Mouse (Mus musculus) layer of hippocampus, adult 6 months (tissue): ENCODE data around the gene Sipa1l3. TPM values are rescaled to one million over a fixed set of nuclear protein-coding genes. Genes with fewer than 3 reads are reported as not detected.

ENCODE experiments used
- long read RNA-seq, 2 experiments: library from polyadenylated mRNA; unstranded; transcript quantifications; one replicate each; pipeline ENCODE4 v2.0.0; 2019 to 2020
- polyA plus RNA-seq: library from polyadenylated mRNA; unstranded; fragments of <200 nt; fragmentation: Nextera tagmentation; gene quantifications from 2 replicates; pipeline ENCODE4 v1.2.3, GENCODE M21; 2021

Sipa1l3 gene
- polyA plus RNA-seq, result 38.4 and 41.6 TPM in 2 replicates
- long read RNA-seq, experiment 1, partial matches to known transcripts, result 1 of 4 reads
- long read RNA-seq, experiment 1, other reads (novel, unspliced or antisense), result 3 of 4 reads
- long read RNA-seq, experiment 2, partial matches to known transcripts, result 1 of 11 reads
- long read RNA-seq, experiment 2, other reads (novel, unspliced or antisense), result 10 of 11 reads

DNA sequence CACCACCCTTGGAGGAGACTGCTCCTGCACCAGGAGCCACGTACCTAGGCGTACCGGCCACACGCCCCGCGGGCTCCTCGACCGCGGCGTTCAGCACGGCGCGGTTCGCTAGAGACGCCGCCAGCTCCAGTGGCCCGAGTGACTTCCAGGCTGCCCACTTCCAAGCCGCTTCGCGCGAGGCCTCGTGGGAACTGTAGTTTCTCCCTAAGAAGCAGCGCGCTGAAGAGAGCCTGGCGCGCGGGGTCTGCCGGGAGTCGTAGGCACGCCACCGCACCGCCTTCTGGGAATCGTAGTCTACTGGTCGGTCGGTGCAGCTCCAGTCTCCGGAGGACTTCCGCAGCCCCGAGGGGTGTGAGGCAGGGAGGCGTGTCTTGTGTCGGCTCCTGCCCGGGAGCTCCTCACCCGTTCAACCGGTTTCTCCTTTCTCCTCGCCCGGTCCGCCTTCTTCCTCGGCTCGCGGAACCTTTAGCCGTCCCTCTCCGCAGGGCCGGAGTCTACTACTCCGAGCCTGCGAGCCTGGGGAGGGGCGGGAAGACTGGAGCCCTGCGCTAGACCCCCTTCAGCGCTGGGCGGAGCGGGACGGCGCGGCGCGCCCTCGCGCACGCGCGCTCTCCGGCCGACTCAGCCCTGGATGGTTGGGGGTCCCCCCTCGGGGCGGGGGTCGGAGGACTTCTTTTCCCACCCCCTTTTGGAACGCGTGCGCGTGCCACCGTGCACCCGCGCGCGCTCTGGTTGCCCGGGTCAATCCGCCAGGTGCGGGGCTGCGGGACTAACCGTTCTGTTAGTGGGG lies at the start of gene Sipa1l3:
Sipa1l3 (minus strand) TSS at position 221 of the 790 bp plus-strand sequence.

DNA sequence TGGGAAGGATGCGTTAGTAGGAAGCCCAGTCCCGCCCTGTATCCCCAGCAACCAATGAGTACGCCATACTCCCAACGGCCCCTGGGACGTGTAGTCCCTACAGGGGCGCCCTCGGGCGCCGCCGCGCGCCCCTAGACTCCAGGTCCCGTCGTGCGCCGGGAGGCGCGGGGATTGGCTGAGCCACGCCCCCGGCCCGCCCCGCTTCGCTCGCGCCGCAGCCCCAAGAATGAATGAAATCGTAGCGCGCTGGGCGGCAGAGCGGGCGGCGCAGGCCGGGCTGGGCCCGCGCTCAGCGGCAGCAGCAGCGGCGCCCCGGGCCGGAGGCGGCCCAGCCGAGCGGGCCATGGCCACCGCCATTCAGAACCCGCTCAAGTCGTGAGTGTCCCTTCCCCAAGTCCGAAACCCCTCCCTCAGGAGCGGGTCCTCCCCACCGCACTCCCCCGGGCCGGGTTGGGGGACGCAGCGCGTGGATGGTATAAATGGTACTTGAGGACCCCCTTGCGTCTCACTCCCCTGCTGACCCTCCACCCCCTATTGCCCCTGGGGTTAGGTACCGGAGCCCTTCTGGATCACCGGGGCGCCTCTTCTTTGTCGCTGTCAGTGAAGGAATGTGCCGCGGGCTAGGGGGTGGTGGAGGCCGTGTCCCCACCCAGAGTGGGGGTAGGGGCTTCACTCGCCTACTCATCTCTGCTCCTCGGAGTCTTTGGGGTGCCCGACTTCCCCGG lies 214.5 kb downstream of the Sipa1l3 start, which contains the start of gene Dpf1:
Dpf1 (plus strand) TSS at position 214 of the 725 bp plus-strand sequence.

DNA sequence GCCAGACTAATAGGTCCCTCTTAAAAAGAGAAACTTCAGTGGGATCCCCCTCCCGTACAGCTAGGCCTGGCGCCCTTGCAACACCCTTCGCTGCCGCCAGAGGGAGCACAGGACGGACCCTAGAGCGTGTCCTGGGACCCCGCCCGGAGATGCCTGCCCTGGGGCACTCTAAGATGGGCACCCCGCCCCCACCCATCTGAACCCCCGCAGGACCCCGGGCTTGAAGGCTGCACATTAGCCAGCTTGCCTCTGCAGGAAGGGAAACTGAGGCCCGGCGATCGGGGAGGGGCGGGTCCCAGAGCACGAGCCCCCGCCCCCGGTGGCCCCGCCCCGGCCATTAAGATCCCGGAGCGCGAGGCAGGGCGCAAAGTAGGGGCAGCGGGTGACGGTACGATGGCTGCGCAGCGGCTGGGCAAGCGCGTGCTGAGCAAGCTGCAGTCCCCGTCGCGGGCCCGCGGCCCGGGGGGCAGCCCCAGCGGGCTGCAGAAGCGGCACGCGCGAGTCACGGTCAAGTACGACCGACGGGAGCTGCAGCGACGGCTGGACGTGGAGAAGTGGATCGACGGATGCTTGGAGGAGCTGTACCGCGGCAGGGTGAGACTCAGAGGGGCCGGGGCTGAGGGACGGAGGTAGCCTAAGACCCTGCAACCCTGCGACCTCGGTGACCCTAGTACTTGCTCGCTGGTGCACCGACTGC lies 229.4 kb downstream of the Sipa1l3 start, which contains the start of gene Ppp1r14a:
Ppp1r14a (plus strand) TSS at position 367 of the 697 bp plus-strand sequence.

DNA sequence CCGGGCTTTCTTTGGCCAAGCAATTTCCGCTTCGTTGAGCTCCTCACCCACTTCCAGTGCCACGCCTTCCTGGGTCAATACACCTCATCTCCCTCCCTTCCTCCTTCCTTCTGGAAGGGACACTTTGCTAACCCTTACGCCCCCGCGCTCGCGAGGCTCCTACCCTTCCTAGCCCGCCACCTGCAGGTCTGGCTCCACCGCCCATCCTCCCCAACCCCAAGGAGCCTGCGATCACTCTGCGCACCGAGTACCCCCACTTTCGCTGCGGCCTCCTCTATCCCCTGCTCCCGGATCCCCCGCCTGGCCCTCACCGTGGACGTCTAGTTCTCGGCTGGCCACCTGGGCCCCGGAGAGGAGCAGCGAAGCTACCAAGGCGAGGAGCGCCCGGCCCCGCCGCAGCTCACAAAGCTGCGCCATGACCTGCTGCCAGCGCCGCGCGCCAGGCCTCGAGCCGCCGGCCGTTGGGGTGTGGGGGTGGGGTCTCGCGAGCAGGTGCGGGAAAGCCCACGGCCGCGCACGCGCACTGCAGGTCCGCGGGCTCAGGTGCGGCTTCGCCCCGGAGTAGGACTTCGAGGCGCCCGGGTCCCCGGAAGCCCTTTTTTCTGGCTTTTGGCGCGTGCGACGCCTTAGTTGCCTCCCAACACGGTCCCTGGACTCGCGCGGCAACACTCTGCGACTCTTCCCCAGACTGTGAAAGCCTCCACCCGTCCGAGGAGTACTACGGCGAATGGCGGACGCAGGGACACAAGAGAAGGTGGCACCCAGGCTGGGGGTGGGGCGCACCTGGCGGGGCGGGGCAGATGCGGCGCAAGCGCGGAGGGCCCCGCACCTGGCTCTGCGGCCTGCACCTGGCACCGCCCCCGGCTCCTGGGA lies 237.0 kb downstream of the Sipa1l3 start, which contains the start of gene Spint2:
Spint2 (minus strand) TSS at position 712 of the 873 bp plus-strand sequence.

Other genes with a start within 250 kb of the Sipa1l3 start
- 38.0 and 89.1 TPM in 2 replicates for gene Spint2, start 236.7 kb downstream of the Sipa1l3 start, polyA plus RNA-seq
- gene Ppp1r14a, start 229.3 kb downstream of the Sipa1l3 start, polyA plus RNA-seq, result 13.6 and 15.6 TPM in 2 replicates
- gene Dpf1, start 214.7 kb downstream of the Sipa1l3 start, polyA plus RNA-seq, result 43.6 and 49.5 TPM in 2 replicates
- not detected in 2 replicates for gene Catsperg2, start 208.4 kb upstream of the Sipa1l3 start, polyA plus RNA-seq
- 4.7 and 6.1 TPM in 2 replicates for gene Zfp84, start 249.9 kb upstream of the Sipa1l3 start, polyA plus RNA-seq